Mouse (Mus musculus) midbrain, embryonic 13.5 days (tissue): ENCODE measurements around the gene Cntrob. TPM values are rescaled to one million over a fixed set of nuclear protein-coding genes. Genes with fewer than 3 reads are reported as not detected.

Experiments used
- ATAC-seq: fragments of 200-750 bp; cut with Nextera tagmentation; 2 replicates; pipeline ENCODE4 v1.8.0; 2017; ENCODE audit warnings: mild to moderate bottlenecking, moderate TSS enrichment, moderate library complexity
- H3K27ac ChIP-seq: fragments of 300-500 bp; sonication (generic); 2 replicates; pipeline ENCODE4 v1.5.1; 2015; ENCODE audit warnings: inconsistent platforms, mild to moderate bottlenecking, moderate library complexity
- H3K27me3 ChIP-seq: fragments of 300-500 bp; sonication (generic); 2 replicates; pipeline ENCODE4 v1.6.1; 2015; ENCODE audit warnings: mild to moderate bottlenecking, inconsistent platforms
- H3K36me3 ChIP-seq: fragments of 300-500 bp; sonication (generic); 2 replicates; pipeline ENCODE4 v1.6.1; 2015; ENCODE audit warnings: mild to moderate bottlenecking, inconsistent platforms
- H3K4me1 ChIP-seq: fragments of 300-500 bp; sonication (generic); replicated peaks from 2 replicates; pipeline ENCODE4 v1.6.1; 2015; ENCODE audit warnings: inconsistent platforms
- H3K4me2 ChIP-seq: fragments of 300-500 bp; sonication (generic); replicated peaks from 2 replicates; pipeline ENCODE4 v1.6.1; 2015; ENCODE audit warnings: moderate library complexity, mild to moderate bottlenecking, inconsistent platforms
- H3K4me3 ChIP-seq: fragments of 300-500 bp; sonication (generic); replicated peaks from 2 replicates; pipeline ENCODE4 v1.5.1; 2015; ENCODE audit warnings: mild to moderate bottlenecking, inconsistent platforms
- H3K9ac ChIP-seq: fragments of 300-500 bp; sonication (generic); replicated peaks from 2 replicates; pipeline ENCODE4 v1.6.1; 2015; ENCODE audit warnings: mild to moderate bottlenecking, inconsistent platforms
- H3K9me3 ChIP-seq: fragments of 300-500 bp; sonication (generic); 2 replicates; pipeline ENCODE4 v1.6.1; 2016; ENCODE audit warnings: mild to moderate bottlenecking, inconsistent platforms
- WGBS: fragments of 180-500 bp; shearing (Covaris S2); methylation state at CpG from one replicate; pipeline ENCODE4 v1.1.7; 2015; 5-methylcytosine and 5-hydroxymethylcytosine counted together
- polyA plus RNA-seq: library from polyadenylated mRNA; unstranded; fragments of >200 nt; fragmentation: Nextera tagmentation; extraction: Ambion mirVana; gene quantifications from 2 replicates; pipeline ENCODE4 v1.2.1, GENCODE M21; 2015

Gene Cntrob
- polyA plus RNA-seq, 1 experiment from 2014 or later = 29.8 TPM

- no peak for ATAC-seq
- Histone ChIP-seq H3K9me3 (no peaks in the 10 kb centered on the region), H3K4me2 (no peak overlapping the region), H3K4me1 (peaks cover 2% of the 10 kb centered on the region; the same call in 1 of the 2 replicates), H3K9ac (no peak overlapping the region), H3K27me3 (0 out of 2 replicates have a peak, but pooled peaks cover 3% of the 10 kb centered on the region), H3K36me3 (no peaks in the 10 kb centered on the region), H3K27ac (no peak overlapping the region), H3K4me3 (no peak overlapping the region)
- 55% methylated on average over 5 of the region's 5 CpGs for WGBS
Measured at GRCm38 (mm10) chr11:69258287-69258686, 65.3 kb downstream of the Cntrob start.

DNA sequence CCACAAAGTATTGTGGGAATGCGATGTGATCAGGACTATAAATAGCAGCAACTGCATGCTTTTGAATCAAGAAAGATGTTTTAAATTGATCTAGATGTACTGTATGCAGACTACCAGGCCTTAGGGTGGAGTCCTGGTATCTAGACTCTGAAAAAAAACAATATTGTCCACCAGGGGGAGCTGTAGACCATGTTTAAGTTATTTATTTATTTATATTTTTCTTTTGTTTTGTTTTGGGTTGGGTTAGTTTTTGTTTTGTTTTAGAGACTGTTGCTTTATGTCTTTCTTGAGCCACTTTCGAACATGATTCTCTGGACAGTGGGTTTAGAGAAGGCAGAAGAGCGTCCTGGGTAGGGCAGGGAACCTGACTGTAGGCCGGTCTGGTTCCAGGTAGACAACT is 65.8 kb downstream of the Cntrob start:
- no peak overlapping the region for H3K4me3 ChIP-seq
- no peak overlapping the region for H3K4me2 ChIP-seq
- no peak for ATAC-seq
- 53% methylated on average over 4 of the region's 4 CpGs for WGBS
- 0 out of 2 replicates have a peak, but pooled peaks cover 3% of the 10 kb centered on the region for H3K27me3 ChIP-seq
- peaks cover 4% of the 10 kb centered on the region; the same call in 1 of the 2 replicates for H3K4me1 ChIP-seq
- H3K36me3 ChIP-seq = no peaks in the 10 kb centered on the region
- no peak overlapping the region for H3K27ac ChIP-seq
- H3K9me3 ChIP-seq = no peaks in the 10 kb centered on the region
- H3K9ac ChIP-seq = no peak overlapping the region

DNA sequence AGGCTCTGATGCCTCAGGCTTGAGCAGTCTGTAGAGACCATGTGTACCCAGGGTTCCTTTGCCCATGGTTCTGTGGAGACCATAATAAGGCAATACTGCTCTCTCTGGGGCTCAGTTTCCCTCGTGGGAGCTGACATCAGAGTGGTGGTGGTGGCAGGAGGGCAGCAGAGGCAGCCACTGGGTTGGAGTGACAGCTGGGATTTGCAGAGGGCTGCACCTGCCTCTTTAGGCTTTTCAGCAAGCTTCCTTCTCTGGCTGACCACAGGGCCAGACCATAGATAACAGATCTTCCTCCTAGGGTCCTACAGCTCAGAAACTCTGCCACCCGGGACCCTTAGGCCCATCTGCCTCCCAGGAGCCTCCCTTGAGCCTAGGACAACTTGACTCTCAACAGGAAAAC is 66.5 kb downstream of the Cntrob start:
- Histone ChIP-seq H3K9ac (peak overlapping the region; percentile 10; the same call in 1 of the 2 replicates), H3K4me3 (no peak overlapping the region)

DNA sequence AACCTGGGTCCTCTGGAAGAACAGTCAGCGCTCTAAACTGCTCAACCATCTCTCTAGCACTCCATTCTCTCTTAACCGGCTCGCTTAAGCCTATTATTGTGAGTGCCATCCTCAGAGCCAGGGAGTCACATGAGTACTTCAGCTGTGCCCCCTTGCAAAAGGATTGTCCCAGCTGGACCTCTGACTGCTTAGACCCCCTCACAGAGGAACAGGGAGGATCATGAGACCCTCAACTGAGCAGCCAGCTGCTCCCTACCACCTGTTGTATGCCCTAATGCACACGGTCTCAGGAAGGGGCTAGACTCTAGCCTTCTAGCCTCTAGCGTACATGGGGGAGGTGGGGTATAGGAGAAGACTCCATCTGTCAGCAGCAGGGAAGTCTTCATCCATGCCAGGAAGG is 68.8 kb downstream of the Cntrob start:
- WGBS = 70% methylated on average over 5 of the region's 5 CpGs
- ATAC-seq = no peak

More for the DNA sequence above, 66.5 kb downstream of the Cntrob start:
- ATAC-seq = no peak
- Histone ChIP-seq H3K36me3 (no peaks in the 10 kb centered on the region), H3K27me3 (0 out of 2 replicates have a peak, but pooled peaks cover 3% of the 10 kb centered on the region), H3K4me2 (no peak overlapping the region), H3K27ac (no peak overlapping the region), H3K9me3 (no peaks in the 10 kb centered on the region), H3K4me1 (peaks cover 4% of the 10 kb centered on the region; the same call in 1 of the 2 replicates)
- WGBS = 75% methylated on average over 2 of the region's 2 CpGs

DNA sequence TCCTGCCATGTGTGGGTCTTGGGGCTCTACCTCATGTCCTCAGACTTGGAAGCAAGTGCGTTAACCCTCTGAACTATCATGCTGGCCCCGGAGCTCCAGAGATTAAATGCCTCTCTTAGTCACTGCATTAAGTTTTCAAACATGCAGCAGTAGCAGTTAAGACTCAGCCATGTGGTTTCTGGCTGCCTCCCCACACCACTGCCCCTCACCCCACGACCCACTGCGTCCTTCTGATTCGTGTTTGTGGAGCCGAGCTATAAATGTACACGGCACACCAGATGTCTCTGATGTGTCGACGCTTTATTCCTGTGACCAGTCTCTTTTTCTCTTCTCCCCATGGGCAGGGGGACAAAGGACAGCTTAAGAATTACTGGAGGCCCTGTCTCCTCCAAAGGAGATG is 70.4 kb downstream of the Cntrob start:
- Histone ChIP-seq H3K9ac (no peak overlapping the region; the same call in 1 of the 2 replicates), H3K4me1 (peaks cover 4% of the 10 kb centered on the region; the same call in 1 of the 2 replicates), H3K4me3 (no peak overlapping the region), H3K27me3 (0 out of 2 replicates have a peak, but pooled peaks cover 3% of the 10 kb centered on the region), H3K27ac (no peak overlapping the region), H3K9me3 (no peaks in the 10 kb centered on the region), H3K4me2 (no peak overlapping the region; the same call in 1 of the 2 replicates), H3K36me3 (no peaks in the 10 kb centered on the region)
- 33% methylated on average over 9 of the region's 9 CpGs for WGBS
- ATAC-seq = no peak

More for the DNA sequence above, 68.8 kb downstream of the Cntrob start:
- no peak overlapping the region for H3K4me3 ChIP-seq
- 0 out of 2 replicates have a peak, but pooled peaks cover 3% of the 10 kb centered on the region for H3K27me3 ChIP-seq
- no peak overlapping the region for H3K27ac ChIP-seq
- peaks cover 4% of the 10 kb centered on the region; the same call in 1 of the 2 replicates for H3K4me1 ChIP-seq
- H3K9ac ChIP-seq = no peak overlapping the region
- H3K4me2 ChIP-seq = no peak overlapping the region
- no peaks in the 10 kb centered on the region for H3K9me3 ChIP-seq
- H3K36me3 ChIP-seq = no peaks in the 10 kb centered on the region

- H3K4me3 ChIP-seq = no peak overlapping the region
- no peak overlapping the region for H3K27ac ChIP-seq
- H3K36me3 ChIP-seq = no peaks in the 10 kb centered on the region
- WGBS = 87% methylated on average over 7 of the region's 7 CpGs
- H3K9ac ChIP-seq = no peak overlapping the region
- 0 out of 2 replicates have a peak, but pooled peaks cover 7% of the 10 kb centered on the region for H3K27me3 ChIP-seq
- no peaks in the 10 kb centered on the region for H3K9me3 ChIP-seq
- H3K4me1 ChIP-seq = peaks cover 4% of the 10 kb centered on the region; the same call in 1 of the 2 replicates
- no peak overlapping the region for H3K4me2 ChIP-seq
- no peak for ATAC-seq
Measured at GRCm38 (mm10) chr11:69251953-69252352, 71.6 kb downstream of the Cntrob start.

DNA sequence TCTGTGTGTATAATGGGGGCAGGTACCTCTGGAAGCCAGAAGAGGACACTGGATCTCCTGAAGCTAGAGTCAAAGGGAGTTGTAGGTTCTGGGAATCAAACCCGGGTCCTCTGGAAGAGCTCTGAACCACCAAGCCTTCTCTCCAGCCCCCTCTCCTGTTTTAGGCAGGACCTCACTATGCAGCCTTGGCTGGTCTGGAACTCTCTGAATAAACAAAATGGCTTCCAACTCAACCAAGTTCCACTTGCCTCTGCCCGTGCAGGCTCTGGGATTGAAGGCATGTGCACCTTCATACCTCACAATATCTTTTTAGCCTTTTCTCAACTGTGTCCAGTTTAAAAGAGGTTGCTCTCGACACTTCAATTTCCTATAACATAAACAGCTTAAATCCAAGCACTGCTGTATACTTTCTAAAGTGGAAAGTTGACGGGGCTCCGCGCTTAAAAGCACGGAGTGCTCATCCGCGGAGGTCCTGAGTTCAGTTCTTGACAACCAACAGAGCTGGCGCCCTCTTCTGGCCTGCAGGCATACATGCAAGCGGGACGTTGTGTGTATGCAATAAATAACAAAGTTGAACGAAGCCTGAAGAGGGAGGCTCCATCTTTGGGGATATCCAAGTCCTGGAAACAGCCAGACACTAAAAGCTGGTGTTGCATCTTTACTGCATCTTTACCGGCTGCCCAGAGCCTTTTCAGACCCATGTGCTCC is 72.3 kb downstream of the Cntrob start:
- Histone ChIP-seq H3K4me1 (peaks cover 4% of the 10 kb centered on the region; the same call in 1 of the 2 replicates), H3K4me3 (no peak overlapping the region), H3K27me3 (0 out of 2 replicates have a peak, but pooled peaks cover 7% of the 10 kb centered on the region), H3K27ac (no peak overlapping the region), H3K9ac (no peak overlapping the region), H3K9me3 (no peaks in the 10 kb centered on the region), H3K36me3 (no peaks in the 10 kb centered on the region), H3K4me2 (no peak overlapping the region)
- WGBS = 61% methylated on average over 14 of the region's 14 CpGs
- ATAC-seq = no peak

GRCm38 (mm10) chr11:69250106-69250505 is 73.5 kb downstream of the Cntrob start:
- no peak for ATAC-seq
- Histone ChIP-seq H3K9ac (no peak overlapping the region), H3K4me1 (peaks cover 7% of the 10 kb centered on the region), H3K27me3 (0 out of 2 replicates have a peak, but pooled peaks cover 7% of the 10 kb centered on the region), H3K9me3 (no peaks in the 10 kb centered on the region), H3K4me3 (no peak overlapping the region), H3K36me3 (no peaks in the 10 kb centered on the region), H3K27ac (no peak overlapping the region), H3K4me2 (no peak overlapping the region)
- WGBS = 84% methylated on average over 5 of the region's 5 CpGs

Other genes starting within 250 kb of the Cntrob start
- 175 and 188 TPM in 2 replicates for gene Vamp2, start 235.3 kb downstream of the Cntrob start, polyA plus RNA-seq
- gene Per1, start 228.6 kb downstream of the Cntrob start, polyA plus RNA-seq = 8.6 and 10.5 TPM in 2 replicates
- gene Hes7, start 203.4 kb downstream of the Cntrob start, polyA plus RNA-seq = 0.10 and 0.26 TPM in 2 replicates
- 0.28 TPM in 1 of 2 replicates, not detected in the other for gene 9130213A22Rik, start 201.2 kb downstream of the Cntrob start, polyA plus RNA-seq
- gene Aloxe3, start 197.9 kb downstream of the Cntrob start, polyA plus RNA-seq = 0.39 and 0.43 TPM in 2 replicates
- gene Alox12b, start 166.8 kb downstream of the Cntrob start, polyA plus RNA-seq = 0.13 TPM in 1 of 2 replicates, not detected in the other
- gene Alox8, start 125.9 kb downstream of the Cntrob start, polyA plus RNA-seq = 0.06 and 0.07 TPM in 2 replicates
- gene Gucy2e, start 86.7 kb downstream of the Cntrob start, polyA plus RNA-seq = 0.32 and 0.42 TPM in 2 replicates
- gene Trappc1, start 205 bp upstream of the Cntrob start, polyA plus RNA-seq = 221 and 223 TPM in 2 replicates
- gene Kcnab3, start 2.5 kb upstream of the Cntrob start, polyA plus RNA-seq = 3.9 and 4.9 TPM in 2 replicates
- gene Rnf227, start 16.7 kb upstream of the Cntrob start, polyA plus RNA-seq = 146 and 155 TPM in 2 replicates
- gene Chd3, start 45.6 kb upstream of the Cntrob start, polyA plus RNA-seq = 83.5 and 91.9 TPM in 2 replicates
- 92.2 and 105 TPM in 2 replicates for gene Naa38, start 71.7 kb upstream of the Cntrob start, polyA plus RNA-seq
- gene Cyb5d1, start 71.9 kb upstream of the Cntrob start, polyA plus RNA-seq = 41.8 and 47.7 TPM in 2 replicates
- gene Tmem88, start 74.5 kb upstream of the Cntrob start, polyA plus RNA-seq = 4.9 and 7.0 TPM in 2 replicates
- 54.9 and 59.2 TPM in 2 replicates for gene Kdm6b, start 89.9 kb upstream of the Cntrob start, polyA plus RNA-seq
- gene Dnah2, start 225.3 kb upstream of the Cntrob start, polyA plus RNA-seq = 2.2 and 2.7 TPM in 2 replicates
- 95.0 and 130 TPM in 2 replicates for gene Efnb3, start 236.4 kb upstream of the Cntrob start, polyA plus RNA-seq